Mouse (Mus musculus) adrenal gland, postnatal 4 days (tissue): ENCODE data around the gene Rxrb. TPM values are rescaled to one million over a fixed set of nuclear protein-coding genes. Genes with fewer than 3 reads are reported as not detected.
A peak's percentile ranks its signal among the peaks of the same experiment; 100 is the strongest.

Experiments
- DNase-seq, 2 experiments: peaks; one replicate each; pipeline ENCODE4 v3.0.0; 2021 to 2022; ENCODE audit warnings: low spot score in 2 of 2, mixed read lengths in 2 of 2
- microRNA-seq: library from miRNA; unstranded; fragments of <30 nt; microRNA quantifications from one replicate; pipeline ENCODE4 v1.2.0, GENCODE M21; 2021
- total RNA-seq, 2 experiments: library from RNA; stranded (reverse); gene quantifications; 2 replicates each; pipeline ENCODE4 v1.2.3; 2021

Gene Rxrb
- total RNA-seq, 2 experiments from 2014 or later: 74.5 to 78.0 TPM

DNA sequence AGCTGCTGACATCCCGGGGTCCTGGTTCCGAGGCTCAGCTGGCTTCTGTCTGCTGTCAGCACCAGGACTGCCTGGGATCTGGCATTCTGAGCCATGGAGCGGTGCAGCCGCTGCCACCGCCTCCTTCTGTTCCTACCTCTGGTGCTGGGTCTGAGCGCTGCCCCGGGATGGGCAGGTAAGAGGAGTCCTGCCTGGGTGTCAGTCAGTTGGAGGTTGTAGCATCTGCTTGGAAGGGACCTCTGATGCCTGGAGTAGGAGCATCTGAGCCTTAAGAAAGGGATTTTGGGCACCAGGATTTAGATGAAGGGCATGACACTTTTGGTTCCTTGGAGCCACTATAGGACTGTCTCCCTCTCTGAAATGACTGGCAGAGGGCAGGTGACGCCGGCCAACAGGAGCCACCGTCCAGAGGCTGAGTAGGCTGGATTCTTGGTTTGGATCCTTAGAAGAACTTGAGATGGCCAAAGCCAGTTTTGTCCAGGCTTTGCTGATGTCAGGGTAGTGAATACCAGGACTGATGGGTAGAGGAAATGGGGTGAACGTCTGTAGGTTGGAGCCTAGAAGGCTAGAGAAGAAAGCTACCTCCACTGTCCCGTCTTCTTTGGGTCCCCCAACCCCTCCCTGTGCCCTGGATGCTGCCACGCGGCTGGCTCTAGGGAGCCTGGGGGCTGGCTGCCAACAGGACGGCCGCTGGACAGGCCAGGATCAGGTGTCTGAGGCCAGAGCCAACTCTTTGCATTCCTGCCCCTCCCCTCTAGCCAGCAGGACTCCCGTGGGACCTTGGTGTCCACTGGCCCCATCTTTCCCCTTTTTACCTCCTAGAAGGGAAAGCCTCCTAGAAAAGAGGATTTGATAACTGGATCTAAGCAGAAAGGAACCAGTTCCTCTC is 8.2 kb downstream of the Rxrb start:
- DNase-seq: no peak

GRCm38 (mm10) chr17:34045941-34046340 is 14.3 kb downstream of the Rxrb start:
- DNase-seq: no peak

DNA sequence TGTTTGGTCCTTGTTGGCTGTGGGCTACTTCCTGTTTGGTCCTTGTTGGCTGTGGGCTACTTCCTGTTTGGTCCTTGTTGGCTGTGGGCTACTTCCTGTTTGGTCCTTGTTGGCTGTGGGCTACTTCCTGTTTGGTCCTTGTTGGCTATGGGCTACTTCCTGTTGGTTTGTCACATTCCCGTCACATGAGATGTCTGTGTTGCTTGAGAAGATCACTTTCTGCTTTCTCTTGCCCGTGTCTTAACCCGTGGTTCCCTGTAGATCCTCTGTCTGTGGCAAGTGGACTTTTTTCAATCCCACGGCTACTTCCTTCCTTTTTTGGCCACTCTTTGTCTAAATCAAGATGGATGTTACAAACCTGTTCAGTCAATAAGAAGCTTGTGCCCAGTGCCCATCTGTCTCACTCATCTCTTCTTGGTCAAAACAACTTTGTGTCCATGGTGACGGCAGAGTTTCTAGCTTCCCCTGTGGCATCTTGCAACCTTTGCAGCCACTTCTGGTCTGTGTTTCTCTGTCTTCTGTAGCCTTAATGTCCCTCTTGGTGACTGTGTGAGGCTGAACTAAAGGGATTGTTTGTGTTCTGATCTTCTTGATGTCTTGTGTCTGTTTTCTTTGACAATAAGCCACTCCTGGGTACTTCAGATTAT is 15.9 kb downstream of the Rxrb start:
- no peak for DNase-seq

DNA sequence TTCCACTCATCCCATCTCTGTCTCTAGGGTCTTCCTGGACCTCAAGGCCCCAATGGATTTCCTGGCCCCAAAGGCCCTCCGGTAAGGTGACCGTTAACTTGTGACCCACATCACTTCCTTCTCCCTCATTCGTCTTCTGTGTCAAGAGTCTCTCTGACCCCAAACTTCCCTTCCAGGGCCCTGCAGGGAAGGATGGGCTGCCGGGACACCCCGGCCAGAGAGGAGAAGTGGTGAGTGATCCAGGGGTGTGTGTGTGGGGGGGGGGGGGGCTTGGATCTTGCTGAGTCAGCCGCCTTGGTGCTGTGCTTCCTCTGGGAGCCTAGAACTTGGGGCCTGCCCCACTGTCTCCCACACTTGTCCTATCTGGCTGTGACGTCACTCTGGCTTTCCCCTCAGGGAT is 25.6 kb downstream of the Rxrb start:
- DNase-seq: no peak

DNA sequence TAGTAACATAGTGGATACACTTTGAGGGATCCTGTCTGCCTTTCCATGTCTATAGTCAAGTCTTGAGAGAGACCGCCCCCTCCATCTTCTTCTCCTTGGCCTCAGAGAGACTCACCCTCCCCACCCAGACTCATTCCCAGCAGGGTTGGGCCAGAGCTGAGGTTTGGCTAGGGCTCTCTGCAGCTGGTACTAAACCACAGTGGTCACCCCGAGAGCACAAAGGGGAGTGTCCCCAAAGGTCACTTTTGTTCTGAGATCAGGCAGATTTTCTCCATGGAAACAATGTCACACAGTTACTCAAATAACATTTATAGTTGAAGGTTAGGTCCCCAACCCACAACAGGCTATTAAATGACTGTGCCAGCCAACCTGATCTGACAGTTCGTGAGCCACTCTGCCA is 37.3 kb downstream of the Rxrb start:
- no peak for DNase-seq

DNA sequence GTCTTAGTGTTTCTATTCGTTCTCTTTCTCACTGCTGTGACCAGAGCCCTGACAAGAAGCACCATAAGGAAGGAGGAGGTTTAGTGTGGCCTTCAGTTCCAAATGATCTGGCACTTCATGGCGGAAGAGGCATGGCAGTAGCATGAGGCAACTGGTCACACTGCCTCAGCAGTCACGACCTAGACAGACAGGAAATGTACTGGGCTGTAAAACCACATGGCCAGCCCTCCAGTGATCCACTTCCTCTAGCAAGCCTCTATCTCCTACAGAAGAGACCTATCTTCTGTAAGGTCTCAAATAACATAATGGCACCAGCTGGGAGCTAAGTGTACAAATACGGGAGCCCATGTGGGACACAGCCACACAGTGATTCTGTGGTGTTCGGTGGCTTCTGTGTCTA is 40.5 kb downstream of the Rxrb start:
- no peak for DNase-seq

DNA sequence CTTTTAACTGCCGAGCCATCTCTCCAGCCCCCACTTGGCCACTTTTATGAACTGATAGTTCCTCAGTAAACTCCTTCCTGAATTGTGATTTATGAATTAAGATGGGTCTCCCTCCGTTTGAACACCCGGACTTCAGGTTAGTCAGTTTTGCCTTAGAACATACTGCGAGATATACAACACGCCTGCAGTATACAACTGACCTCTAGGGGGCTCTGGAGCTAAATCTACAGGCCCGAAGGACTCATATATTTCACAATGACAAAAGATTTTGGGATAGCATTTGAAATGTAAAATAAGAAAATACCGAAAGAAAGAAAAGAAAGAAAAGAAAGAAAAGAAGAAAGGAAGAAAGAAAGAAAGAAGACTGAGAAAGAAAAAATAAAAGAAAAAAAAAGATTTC is 43.7 kb downstream of the Rxrb start:
- DNase-seq: peak in 1 of 2 experiments; percentile 27

GRCm38 (mm10) chr17:34077549-34077948 is 45.9 kb downstream of the Rxrb start:
- DNase-seq: peak; percentile 43 to 50

- no peak for DNase-seq
These were observed 46.5 kb downstream of the Rxrb start for GRCm38 (mm10) chr17:34078148-34078547.

DNA sequence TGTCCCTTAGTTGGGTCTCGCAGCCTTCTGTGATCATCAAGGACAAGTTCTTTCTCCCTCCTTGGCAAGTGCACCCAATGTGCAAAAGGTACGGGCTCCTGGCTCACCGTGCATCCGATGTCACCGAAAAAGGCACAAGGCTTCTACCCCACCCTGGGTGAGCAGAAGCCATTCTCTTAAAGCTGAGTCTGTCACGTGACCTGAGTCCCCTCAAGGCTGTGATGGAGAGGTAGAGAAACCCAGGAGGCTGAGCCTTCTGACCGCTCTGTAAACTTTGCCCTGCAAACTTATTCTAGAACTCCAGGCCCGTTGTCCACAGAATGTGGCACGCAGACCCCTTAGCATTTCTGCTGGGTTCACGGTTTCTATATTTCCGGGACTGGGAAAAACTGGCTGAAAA is 47.4 kb downstream of the Rxrb start:
- DNase-seq: no peak

DNA sequence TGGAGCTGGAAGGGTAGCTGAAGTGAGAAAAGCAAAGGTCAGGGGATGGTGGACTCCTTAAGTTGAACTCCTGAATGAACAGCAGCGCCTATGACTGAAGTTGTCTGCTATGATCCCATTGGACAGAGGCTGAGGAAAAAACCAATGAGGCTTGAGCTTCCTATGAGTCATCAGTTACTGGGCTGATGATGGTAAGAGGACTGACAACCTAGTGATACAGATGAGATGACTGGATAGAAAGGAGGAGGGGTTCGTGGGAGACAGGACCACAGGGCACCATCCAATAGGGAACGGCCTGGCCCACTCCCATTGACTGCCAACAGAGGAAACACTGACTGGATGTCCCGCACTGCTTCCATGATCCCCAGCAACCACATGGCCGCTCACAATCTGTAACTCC is 48.0 kb downstream of the Rxrb start:
- DNase-seq: peak in 1 of 2 experiments; percentile 13

GRCm38 (mm10) chr17:34083104-34083503 is 51.5 kb downstream of the Rxrb start:
- DNase-seq: no peak

- no peak for DNase-seq
These were observed 55.8 kb downstream of the Rxrb start for GRCm38 (mm10) chr17:34087386-34087785.

Small RNA genes within 50 kb of the gene (microRNA-seq; reads per million reads assigned to microRNA genes)
- gene Mir219a-1: 0.79 reads per million
- gene Mir219c: not detected

Other genes starting within 250 kb of the Rxrb start
- gene Angptl4, start 250.0 kb upstream of the Rxrb start, total RNA-seq: 10 to 100 TPM; 43.9 to 68.2 TPM
- 100 to 1,000 TPM; 117 to 136 TPM for gene Kank3, start 221.3 kb upstream of the Rxrb start, total RNA-seq
- gene Rps28, start 207.2 kb upstream of the Rxrb start, total RNA-seq: 1,000 to 10,000 TPM; 1,918 to 2,060 TPM
- gene Ndufa7, start 207.2 kb upstream of the Rxrb start, total RNA-seq: 100 to 1,000 TPM; 354 to 402 TPM
- 10 to 100 TPM; 34.3 to 36.0 TPM for gene Cd320, start 188.7 kb upstream of the Rxrb start, total RNA-seq
- gene Gm7029, start 158.0 kb upstream of the Rxrb start, total RNA-seq: not detected
- gene Kifc1, start 141.2 kb upstream of the Rxrb start, total RNA-seq: 10 to 100 TPM; 30.5 to 31.0 TPM
- gene Platr17, start 126.7 kb upstream of the Rxrb start, total RNA-seq: not detected
- gene Daxx, start 122.4 kb upstream of the Rxrb start, total RNA-seq: 10 to 100 TPM; 34.7 to 37.8 TPM
- 100 to 1,000 TPM; 122 to 131 TPM for gene Tapbp, start 115.9 kb upstream of the Rxrb start, total RNA-seq
- 10 to 100 TPM; 43.0 to 47.1 TPM for gene Zbtb22, start 115.9 kb upstream of the Rxrb start, total RNA-seq
- 10 to 100 TPM; 87.9 to 94.5 TPM for gene Rgl2, start 102.3 kb upstream of the Rxrb start, total RNA-seq
- 10 to 100 TPM; 96.5 to 98.1 TPM for gene Pfdn6, start 91.5 kb upstream of the Rxrb start, total RNA-seq
- gene Wdr46, start 91.2 kb upstream of the Rxrb start, total RNA-seq: 10 to 100 TPM; 35.1 to 35.2 TPM
- 1 to 10 TPM; 7.1 to 7.2 TPM for gene B3galt4, start 80.3 kb upstream of the Rxrb start, total RNA-seq
- 10 to 100 TPM; 62.8 to 72.5 TPM for gene Vps52, start 76.0 kb upstream of the Rxrb start, total RNA-seq
- 1,000 to 10,000 TPM; 1,180 to 1,281 TPM for gene Rps18, start 75.8 kb upstream of the Rxrb start, total RNA-seq
- 100 to 1,000 TPM; 173 to 174 TPM for gene H2-K1, start 31.5 kb upstream of the Rxrb start, total RNA-seq
- 10 to 100 TPM; 49.0 to 54.3 TPM for gene Ring1, start 7.1 kb upstream of the Rxrb start, total RNA-seq
- 100 to 1,000 TPM; 135 to 144 TPM for gene H2-Ke6, start 3.8 kb upstream of the Rxrb start, total RNA-seq
- gene Slc39a7, start 130 bp upstream of the Rxrb start, total RNA-seq: 100 to 1,000 TPM; 145 to 156 TPM
- 1 to 10 TPM; 3.1 to 6.4 TPM for gene Col11a2, start 7.6 kb downstream of the Rxrb start, total RNA-seq
- gene H2-Oa, start 60.5 kb downstream of the Rxrb start, total RNA-seq: under 1 TPM in 1 of 2 experiments, not detected in 1; 0.31 TPM
- 10 to 100 TPM; 11.2 to 11.7 TPM for gene H2-DMa, start 87.7 kb downstream of the Rxrb start, total RNA-seq
- 100 to 1,000 TPM; 225 to 226 TPM for gene Brd2, start 90.8 kb downstream of the Rxrb start, total RNA-seq
- 1 to 10 TPM; 1.2 to 3.0 TPM for gene H2-DMb2, start 111.5 kb downstream of the Rxrb start, total RNA-seq
- gene H2-DMb1, start 121.3 kb downstream of the Rxrb start, total RNA-seq: 1 to 10 TPM; 1.9 to 3.8 TPM
- gene Tap1, start 155.7 kb downstream of the Rxrb start, total RNA-seq: 10 to 100 TPM; 20.8 to 22.1 TPM
- gene Psmb9, start 156.0 kb downstream of the Rxrb start, total RNA-seq: 10 to 100 TPM; 12.6 to 15.0 TPM
- 10 to 100 TPM; 25.0 to 27.4 TPM for gene Psmb8, start 165.9 kb downstream of the Rxrb start, total RNA-seq
- gene Tap2, start 171.7 kb downstream of the Rxrb start, total RNA-seq: 10 to 100 TPM; 32.9 to 33.2 TPM
- gene H2-Ob, start 207.1 kb downstream of the Rxrb start, total RNA-seq: under 1 TPM; 0.28 to 0.65 TPM
- gene H2-Ab1, start 225.9 kb downstream of the Rxrb start, total RNA-seq: 10 to 100 TPM; 11.1 to 12.8 TPM